Mouse (Mus musculus) kidney, postnatal 25 days (tissue): ENCODE results near the gene Nmd3.

Source experiments
- DNase-seq, 2 experiments: peaks; one replicate each; pipeline ENCODE4 v3.0.0; 2021; ENCODE audit warnings: mixed read lengths in 2 of 2

Gene Nmd3

DNA sequence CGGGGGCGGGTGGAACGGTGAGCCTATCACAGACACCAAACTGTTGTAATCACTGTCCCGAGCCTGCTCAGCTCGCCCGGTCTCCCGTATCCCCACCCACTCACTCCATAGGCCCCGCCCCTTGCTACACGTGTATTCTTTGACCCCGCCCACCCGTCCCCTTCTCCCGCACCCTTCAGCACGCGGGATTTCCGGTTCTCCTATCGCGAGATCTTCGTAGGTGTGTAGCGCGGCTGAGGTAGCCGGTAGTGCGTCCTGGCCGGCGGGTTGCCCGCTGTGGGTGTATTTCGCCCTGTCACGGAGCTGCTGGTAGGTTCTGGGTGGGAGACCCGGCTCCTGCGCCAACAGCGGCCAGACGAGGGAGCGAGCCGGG, at the start of gene Nmd3:
Nmd3 (plus strand) TSS at position 172 of the 373 bp plus-strand sequence.
- peak; percentile 96 to 97 for DNase-seq

DNA sequence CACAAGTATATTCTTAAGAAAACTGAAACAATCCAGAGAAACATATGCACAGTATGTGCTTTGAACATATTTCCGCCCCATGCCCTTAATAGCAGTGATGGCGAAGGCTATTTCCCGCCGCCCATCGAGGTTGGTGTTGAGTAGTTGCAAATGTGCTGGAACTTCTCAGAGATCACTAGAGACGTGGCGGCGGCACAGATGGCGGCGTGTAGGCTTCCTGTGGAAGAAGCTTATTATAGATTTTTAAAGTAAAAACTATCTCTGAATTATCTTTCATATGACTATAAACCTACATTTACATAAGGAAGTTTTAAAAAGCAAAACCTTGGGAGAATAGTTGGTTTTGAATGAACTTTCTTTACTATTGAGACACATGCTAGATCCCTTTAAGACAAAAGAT, 48.4 kb upstream of the Nmd3 start:
- no peak for DNase-seq

GRCm38 (mm10) chr3:69674206-69674605, 47.6 kb upstream of the Nmd3 start:
- no peak for DNase-seq

DNA sequence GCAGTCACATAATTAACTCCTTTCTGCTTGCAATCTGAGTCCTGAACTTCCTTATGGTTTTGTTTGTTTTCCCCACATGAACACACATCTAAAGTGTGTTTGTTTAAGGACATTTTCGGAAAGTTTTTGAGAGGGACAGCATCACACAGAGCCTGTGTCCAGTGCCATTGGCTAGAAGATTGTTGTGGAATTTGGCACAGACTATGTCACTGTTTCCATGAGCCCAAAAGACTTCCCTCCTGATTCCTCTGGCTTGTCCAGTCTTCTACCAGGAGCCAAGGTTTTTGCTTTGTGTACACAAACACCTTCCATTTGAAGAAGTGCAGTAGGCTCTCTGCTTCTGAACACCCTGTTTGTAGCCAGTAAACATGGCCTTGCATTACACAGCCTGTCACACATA, 32.0 kb upstream of the Nmd3 start:
- DNase-seq = no peak

- DNase-seq = no peak
Measured at GRCm38 (mm10) chr3:69690939-69691338, 30.8 kb upstream of the Nmd3 start.

DNA sequence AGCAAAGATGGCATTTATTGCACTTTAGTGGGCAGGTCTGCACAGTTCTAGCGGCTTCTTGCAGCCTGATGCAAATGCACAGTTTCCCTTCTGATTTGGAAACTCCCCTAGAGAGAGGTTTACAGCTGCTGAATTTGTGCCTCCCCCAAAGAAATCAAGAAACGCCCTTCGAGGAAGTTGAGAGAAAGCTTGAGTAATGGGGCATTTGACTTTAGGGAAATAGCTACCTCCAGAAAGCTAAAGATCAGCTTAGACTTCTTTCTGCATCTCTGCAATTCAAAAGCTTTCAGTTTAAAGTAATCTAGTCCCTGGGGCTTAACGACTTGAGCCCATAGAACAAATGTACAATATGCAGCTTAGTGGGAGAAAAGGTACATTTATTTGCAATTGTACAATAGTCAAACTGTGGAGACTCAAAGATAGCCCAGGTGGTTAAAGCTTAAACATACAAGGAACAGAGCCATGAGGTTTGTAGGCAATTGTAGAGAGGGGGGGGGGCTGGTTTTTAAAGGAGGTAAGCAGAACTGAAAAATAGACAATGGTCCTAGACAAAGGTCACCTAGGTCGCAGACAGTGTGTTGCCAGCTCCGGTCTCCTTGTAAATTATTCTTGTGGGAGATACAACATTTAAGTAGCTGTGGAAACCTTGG, 21.8 kb upstream of the Nmd3 start:
- DNase-seq = no peak

GRCm38 (mm10) chr3:69701905-69702304, 19.9 kb upstream of the Nmd3 start:
- DNase-seq = no peak

DNA sequence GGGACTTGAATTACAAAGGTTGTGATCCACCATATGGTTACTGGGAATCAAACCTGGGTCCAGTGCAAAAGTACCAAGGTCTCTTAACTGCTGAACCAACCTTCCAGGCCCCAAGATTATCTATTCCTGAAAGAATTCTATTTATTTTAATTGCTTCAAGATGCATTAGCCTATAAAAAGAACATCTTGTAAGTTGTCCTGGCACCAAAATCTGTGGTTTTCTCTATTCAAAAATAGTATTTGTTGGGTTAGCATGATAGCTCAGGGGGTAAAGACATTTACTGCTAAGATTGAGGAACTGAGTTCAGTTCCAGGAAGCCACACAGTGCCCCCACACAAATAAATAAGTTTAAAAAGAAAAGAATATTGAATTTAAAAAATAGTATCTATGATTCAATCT, 19.4 kb upstream of the Nmd3 start:
- DNase-seq = no peak

DNA sequence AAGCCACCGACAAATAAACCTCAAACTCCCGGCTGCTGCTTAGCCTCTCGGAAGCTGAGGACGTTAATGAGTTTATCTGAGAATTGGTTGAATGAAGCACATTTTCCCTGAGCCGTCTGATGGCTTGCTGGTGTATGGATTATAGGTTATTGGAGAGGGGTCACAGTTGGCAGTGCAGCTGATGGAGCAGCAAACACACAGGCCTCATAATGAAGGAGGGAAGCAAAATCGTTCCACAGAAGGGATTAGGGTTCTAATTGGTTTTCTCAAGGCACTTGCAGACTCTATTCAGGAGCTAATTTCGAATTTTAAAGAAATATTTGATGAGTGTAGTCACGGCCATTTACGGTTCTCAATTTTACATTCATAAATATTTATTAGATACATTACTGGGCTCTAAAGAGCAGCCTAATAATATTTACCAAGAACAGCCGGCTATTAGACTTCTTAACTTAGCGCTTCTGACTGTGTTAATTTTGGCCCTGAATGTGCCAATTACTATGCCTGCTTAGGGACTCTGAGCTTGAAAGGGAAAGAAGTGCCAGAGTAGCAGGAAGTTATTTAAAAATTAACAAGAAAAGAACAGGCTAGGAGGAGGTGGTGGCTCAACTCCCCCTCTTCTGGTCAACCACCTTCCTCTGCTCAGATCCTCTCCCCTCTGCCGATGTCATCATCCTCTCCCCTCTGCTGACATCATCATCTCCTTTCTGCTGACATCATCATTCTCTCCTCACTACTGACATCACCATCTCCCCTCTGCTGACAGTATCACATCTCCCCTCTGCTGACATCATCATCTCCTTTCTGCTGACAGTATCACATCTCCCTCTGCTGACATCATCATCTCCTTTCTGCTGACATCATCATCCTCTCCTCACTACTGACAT, 12.5 kb upstream of the Nmd3 start:
- no peak for DNase-seq

DNA sequence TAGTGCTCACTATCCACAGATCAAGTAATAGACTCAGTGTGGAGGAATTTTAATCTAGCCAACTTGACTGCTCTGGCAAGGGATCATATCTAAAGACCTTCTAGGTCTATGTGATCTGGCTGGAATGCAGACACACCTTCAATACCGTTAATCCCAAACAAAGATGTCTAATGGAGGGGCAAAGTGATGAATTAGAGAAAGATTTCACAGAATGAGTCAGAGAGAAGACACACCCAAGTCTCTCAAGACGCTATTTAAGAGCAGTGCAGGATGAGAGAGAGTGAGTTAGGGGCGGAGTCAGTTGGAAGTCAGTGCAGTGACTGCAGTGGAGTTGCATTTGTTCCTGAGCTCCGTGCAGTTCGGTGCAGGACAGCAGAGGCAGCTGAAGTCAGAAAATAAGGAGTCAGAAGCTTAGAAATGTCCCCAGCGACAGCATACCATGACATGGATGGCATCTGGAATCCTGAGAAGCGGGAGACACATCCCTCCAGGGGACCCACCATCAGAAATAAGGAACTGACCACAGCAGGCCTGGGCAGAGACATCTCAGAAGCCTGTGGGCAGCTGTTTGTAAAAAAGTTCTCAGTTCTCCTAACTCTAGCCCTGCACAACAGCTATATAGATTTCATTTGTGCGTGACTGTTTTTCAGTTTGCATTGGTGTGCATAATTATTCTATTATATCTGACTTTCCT, 9.7 kb upstream of the Nmd3 start:
- no peak for DNase-seq

DNA sequence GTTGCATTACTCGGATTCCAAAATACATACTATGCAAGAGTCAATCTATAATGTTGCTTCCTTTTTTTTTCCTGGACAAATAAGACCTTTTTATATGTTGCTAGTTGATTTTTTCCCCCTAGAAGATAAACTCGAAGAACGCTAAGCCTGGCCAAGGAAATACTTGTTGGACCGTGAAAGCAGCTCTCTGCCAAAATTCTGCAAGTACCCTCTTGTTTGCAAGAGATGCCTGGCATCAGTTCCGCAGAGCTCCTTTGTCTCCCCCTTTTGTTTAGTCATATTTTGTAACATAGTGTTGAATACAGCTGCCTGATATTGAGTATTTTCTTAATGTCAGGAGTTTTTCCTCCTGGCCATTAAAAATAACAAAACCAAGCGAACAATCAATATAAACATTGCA, 4.3 kb upstream of the Nmd3 start:
- DNase-seq = no peak

DNA sequence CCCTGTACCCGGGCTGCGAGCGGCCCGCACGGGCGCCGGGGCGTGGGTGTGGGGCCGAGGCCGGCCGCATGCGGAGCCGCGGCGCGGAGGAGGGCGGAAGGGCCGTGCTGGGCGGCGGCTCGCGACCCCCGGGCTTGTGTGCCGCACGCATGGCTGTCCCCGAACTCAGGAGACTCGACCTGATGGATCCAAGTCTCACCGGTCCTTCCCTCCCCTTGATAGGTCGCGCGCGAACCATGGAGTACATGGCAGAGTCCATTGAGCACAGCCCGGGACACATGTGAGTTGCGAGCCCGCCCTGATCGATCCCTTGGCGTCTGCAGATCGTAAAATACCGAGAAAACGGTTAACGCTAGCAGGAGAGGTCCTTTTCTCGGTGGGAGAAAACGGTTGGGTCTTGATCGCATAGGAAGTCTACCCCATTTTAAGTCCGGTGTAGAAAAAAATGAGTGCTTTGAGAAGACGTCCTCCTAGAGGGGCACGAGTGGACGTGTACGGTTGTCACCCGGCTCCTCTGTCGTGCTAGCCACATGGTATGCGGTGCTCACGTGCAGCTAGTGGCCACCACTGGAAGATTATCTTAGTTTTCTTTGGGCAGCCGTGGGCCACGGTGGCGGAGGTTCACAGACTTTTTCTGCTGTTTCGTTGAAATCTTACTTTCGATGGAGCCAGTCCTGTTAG, 542 bp downstream of the Nmd3 start:
- DNase-seq = peak; percentile 50 to 71

DNA sequence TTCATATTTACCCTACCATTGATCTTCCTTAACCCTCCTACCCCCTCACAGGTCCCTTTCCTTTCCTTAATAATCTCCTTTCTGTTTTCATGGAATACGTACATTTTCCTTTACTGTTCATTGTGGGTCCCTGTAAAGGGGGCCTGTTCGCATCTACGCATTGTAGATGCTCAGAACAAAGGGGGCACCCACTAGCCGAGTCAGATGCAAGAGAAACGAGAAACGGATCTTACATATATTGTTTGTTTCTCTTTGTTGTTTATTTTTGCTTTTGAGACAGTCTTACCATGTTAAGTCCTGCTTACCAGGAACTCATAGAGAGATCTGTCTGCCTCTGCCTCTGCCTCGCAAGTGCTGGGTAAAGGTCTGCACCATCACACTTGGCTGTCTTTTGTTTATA, 1.4 kb downstream of the Nmd3 start:
- no peak for DNase-seq

DNA sequence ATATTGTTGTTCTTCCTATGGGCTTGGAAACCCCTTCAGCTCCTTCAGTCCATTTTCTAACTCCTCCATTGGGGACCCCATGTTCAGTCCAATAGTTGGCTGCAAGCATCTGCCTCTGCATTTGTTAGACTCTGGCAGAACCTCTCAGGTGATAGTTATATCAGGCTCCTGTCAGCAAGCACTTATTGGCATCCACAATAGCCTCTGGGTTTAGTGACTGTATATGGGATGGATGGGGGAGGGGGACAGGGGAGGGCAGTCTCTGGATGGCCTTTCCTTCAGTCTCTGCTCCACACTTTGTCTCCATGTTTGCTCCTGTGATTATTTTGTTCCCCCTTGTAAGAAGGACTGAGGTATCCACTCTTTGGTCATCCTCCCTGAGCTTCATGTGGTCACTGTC, 9.1 kb downstream of the Nmd3 start:
- DNase-seq = no peak

DNA sequence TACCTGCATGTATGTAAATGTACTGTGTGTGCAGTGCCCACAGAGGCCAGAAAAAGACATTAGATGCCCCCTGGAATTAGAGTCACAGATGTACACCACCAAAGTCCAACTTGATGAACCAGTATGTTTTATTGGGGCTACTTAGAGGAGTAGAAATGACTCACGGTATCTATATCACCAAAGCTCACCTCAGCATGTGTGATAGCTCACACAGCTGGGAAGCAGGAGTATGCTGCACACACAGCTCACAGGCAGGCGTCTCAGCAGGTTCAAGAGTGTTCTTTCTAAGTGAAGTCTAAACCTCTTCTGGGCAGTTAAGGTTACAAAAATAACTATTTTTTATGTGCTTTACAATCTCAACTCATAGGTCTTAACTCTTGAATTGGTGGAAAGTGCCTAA, 12.2 kb downstream of the Nmd3 start:
- no peak for DNase-seq

DNA sequence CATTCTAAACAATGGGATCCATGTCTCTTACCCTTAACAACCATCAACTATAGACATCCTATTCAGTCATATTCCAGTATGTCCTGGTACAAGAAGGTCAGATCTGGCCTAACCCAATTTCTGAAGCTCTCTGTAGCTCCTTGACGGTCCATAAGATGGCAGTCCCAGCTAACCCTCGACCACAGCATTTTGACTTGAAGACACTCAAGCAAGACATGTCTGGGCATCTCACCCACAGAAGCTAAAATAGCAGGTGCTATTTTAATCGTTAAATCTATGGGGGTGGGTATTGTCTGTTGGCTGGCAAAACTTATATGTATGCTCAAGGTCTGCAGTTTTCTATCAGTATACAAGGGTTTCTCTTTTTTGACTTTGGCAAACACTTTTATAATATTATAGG, 33.4 kb downstream of the Nmd3 start:
- DNase-seq = no peak

DNA sequence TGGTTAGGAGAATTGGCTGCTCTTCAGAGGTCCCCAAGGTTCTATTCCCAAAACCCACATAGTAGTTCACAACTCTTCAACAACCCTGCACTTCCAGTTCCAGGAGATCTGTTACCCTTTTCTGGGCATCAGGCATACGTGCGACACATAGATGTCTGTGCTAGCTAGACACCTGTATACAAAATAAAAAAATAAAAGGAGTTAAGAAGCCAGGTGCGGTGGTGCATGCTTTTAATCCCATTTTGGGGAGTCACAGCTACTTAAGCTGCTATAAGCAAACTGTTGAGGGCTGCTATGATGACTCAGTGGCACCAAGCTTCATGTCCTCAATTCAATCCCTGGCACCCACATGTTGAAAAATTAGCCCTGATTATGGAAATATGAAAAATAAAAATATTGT, 34.2 kb downstream of the Nmd3 start:
- no peak for DNase-seq

DNA sequence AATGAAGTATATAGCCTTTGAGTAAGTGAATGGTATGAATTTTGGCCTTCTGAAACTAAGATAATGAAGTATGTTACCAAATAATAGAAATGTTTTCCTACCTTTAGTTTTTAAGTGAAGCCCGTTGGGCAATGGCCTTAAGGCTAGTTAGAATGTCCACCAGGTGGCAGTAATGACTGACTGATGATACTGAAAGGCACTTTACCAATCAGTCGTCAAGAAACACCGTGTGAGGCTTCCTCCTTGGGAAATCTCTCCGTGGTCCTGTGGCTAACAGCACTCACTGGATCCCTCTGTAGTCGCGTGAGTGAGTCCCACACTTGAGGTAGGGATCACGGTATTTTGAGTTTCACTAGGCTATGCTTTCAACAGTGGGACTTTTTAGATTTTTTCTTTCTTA, 34.7 kb downstream of the Nmd3 start:
- peak in 1 of 2 experiments; percentile 74 for DNase-seq

GRCm38 (mm10) chr3:69757456-69757855, 35.7 kb downstream of the Nmd3 start:
- no peak for DNase-seq

DNA sequence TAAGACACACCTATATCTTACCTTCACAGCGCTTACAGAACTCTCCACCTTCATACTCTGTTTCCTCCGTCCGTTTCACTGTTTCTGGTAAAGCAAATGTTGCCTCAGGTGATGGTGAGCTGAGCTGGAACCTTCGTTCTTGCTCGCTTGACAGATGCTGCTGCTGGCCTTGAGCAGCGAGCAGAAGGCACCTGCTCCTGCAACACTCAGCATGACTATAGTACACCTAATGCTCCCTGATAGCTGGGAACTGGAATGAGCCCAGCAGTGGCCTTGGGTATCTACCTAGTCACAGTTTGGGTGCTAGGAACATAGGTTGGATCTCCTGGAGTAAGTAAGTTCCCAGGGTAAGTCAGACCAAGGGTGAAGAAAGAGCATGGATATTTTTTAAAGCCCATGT, 38.3 kb downstream of the Nmd3 start:
- DNase-seq = no peak

DNA sequence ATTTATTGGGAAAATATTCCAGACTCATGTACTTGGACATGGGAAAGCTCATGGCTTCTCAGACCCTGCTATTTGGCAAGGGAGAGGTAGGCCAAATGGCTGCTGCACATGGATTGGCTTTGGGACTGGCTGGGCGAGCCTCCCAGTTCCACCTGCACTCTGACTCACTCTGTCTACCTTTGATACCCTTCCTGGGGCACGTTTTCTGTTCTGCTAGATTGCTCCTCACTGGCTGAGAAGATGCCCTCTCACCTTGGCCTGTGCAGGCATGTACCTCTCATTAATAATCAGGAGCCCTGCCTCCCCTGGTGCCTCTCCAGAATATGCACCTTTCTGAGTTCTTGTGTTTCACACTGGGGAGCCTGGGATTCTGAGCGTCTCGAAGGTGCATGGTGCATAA, 39.4 kb downstream of the Nmd3 start:
- peak; percentile 3 to 47 for DNase-seq

DNA sequence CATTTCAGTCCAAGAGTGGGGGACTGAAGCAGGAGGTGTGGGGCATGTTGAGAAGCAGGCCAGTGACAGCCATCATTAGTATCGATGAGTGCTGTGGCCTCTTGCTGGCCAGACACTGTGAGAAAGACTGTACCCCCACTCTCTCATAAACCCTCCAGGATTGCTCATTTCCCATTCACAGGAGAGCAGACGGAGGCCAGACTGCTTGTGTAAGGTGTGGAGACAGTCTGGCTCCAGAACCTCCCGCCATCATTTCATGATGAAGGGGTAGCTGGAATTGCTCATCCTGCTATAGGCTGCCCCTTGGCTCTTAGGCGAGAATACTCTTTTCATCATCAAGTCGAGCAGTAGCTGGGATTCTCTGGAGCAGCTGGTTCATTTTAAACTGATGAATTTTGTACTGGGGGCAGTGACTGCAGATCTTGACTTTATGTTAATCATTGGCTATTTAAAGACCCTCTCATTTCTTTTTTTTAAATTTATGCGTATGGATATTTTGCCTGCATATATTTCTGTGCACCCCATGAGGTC, 41.1 kb downstream of the Nmd3 start:
- DNase-seq = no peak
